Mouse (Mus musculus): ENCODE data around the gene Galnt12. TPM values are rescaled to one million over a fixed set of nuclear protein-coding genes. Genes with fewer than 3 reads are reported as not detected.

Galnt12 gene
- total RNA-seq, 1 experiment from 2014 or later: 13.7 TPM

DNA sequence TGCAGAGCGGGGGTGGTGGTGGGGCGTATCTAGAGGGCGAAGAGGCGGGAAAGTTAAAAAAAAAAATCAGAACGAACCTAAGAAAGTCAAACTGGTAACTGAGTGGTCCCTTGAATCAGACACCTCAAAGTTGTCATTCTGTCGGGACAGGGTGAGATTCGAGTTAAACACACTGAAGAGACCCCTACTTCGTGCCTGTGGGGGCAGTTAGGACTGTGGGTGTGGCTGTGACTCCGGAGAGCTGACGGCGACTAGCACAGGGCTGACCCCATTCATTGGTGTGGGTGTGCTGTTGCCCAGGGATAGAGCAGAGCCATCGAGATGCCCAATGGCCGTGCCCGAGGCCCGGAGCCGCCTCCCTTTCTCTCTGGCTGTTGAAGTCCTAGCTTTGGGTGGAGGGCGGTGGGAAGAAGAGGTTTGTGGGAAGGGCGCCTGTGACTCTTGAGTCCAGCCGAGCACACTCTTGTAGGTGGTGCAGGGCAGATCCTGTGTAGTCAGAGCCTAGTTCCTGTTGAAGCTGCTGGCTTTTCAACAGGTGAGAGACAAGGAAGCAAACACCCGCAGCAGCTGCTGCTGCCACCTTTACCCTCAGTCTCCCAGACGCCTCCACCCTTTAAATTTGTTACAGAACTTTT is 795 bp downstream of the Galnt12 start:
- no peak for ATAC-seq (ENCODE audit: extremely low read depth, insufficient number of reproducible peaks, low FRiP score, poor library complexity, severe bottlenecking)

DNA sequence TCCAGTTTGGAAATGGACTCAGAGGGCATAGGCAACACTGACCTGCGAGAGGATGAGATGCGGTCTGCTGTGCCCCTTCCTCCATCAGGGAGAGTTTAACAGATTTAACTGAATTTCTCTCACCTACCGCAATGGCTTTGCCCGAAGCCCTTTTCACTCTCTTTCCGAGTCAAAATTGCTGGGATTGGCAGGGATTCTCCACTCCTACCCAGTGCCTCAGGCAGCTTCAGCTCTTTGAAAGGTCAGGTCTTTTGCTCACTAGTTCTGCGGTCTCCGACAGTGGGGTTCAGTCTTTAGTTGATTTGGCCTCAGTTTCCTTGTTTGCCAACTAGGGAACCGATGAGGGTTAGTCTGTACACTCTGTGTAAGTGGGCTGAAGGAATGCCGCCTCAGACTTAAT is 1.5 kb downstream of the Galnt12 start:
- ATAC-seq (ENCODE audit: extremely low read depth, insufficient number of reproducible peaks, low FRiP score, poor library complexity, severe bottlenecking): no peak

DNA sequence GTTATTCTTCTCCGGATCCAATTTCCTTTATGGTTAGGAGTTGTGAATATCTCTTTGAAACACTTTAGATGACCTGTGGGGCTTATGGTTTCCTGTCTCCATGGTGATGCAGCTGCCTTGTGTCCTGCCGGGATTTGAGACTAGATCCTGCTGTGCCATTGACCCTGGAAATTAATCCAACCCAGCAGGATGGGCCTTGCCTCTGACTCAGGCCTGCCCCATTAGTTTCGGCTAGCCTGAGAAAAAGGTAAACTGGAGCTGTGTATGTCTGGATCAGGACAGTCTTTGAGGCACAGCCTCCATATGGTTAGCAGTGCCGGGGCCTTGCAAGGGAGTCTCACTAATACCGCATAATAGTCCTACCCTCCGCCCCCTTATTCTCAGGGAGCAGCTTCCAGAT is 1.9 kb downstream of the Galnt12 start:
- no peak for ATAC-seq (ENCODE audit: extremely low read depth, insufficient number of reproducible peaks, low FRiP score, poor library complexity, severe bottlenecking)

DNA sequence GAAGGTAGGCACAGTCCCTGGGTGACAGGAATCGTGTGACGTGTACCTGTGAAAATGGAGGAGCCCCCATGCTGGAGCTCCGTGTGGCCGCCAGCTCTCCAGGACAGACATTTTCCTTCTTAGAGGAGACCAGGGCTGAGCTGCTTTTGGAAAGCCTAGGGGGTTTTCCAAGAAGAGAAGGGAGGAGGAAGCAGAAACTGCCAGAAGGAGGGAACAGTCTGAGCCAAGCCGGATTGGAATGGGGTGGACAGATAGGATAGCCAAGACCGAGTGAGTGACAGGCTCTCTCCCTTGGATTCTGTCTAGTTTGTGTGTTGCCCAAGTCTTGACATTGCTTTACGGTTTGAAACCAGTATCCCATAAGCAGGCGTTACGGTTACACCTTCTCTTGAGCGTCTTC is 11.9 kb downstream of the Galnt12 start:
- no peak for ATAC-seq (ENCODE audit: extremely low read depth, insufficient number of reproducible peaks, low FRiP score, poor library complexity, severe bottlenecking)

DNA sequence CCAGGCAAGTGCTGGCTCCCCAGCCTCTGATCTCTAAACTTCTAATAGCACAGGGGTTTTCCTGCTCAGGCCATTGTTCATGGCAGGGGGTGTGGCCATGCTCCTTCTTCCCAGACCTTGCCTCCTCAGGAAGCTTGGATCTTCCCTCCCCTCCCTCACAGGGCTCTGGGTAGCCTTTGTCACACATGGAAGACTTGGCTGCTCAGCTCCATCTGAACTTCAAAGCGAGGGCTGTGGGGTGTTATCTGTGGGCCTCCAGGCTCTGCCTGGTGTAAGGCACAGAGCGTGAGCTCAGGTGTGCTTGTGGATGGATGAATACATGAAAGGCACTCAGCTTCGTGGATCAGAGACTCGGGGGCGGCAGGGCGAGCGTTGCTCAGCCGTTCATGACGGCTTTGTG is 20.2 kb downstream of the Galnt12 start:
- no peak for ATAC-seq (ENCODE audit: extremely low read depth, insufficient number of reproducible peaks, low FRiP score, poor library complexity, severe bottlenecking)

DNA sequence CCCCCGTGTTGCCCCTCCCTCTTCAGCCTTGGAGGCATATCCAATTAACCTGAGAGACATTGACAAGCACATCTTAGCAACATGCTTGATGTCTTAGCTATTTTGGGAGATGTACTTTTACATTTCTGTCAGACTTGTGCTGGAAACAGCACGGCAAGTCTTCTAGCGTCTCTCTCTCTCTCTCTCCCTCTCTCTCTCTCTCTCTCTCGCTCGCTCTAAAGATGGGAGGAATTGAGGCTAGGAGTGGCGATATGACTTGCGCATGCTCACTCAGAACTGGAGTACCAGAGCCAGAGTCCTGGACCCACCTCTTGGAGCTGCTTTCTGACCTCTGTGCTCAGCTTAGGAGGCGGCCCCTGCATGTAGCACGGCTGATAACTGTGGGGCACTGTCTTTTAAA is 20.9 kb downstream of the Galnt12 start:
- ATAC-seq (ENCODE audit: extremely low read depth, insufficient number of reproducible peaks, low FRiP score, poor library complexity, severe bottlenecking): no peak

DNA sequence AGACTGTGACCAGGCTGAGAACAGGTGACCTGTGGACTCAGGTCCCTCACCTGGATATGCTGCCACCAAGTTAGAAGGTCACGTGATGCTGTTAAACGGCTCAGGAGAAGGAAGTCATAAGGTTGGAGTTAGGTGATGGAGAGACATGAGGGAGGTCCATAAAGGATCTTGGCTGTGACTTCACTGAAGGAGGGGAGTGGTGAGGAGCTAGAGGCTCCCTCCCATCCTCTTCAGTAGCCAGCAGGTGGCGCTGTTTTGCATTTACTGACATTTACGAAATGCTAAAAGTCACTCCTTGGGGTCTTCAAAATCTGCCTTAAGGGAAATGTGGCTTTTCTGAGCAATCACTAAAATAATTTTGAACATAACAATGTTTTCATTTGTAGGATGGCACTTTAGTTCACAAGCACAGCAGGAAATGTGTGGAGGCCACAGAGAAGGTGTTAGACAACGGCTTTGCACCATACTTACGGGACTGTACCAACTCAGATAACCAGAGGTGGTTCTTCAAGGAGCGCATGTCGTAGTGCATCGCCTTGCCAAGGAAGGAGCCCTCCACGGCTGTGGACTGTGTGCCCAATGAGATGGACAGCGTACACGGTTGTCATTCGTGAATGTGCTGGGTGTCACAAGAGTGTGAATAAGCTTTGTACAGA is 30.5 kb downstream of the Galnt12 start:
- no peak for ATAC-seq (ENCODE audit: extremely low read depth, insufficient number of reproducible peaks, low FRiP score, poor library complexity, severe bottlenecking)

DNA sequence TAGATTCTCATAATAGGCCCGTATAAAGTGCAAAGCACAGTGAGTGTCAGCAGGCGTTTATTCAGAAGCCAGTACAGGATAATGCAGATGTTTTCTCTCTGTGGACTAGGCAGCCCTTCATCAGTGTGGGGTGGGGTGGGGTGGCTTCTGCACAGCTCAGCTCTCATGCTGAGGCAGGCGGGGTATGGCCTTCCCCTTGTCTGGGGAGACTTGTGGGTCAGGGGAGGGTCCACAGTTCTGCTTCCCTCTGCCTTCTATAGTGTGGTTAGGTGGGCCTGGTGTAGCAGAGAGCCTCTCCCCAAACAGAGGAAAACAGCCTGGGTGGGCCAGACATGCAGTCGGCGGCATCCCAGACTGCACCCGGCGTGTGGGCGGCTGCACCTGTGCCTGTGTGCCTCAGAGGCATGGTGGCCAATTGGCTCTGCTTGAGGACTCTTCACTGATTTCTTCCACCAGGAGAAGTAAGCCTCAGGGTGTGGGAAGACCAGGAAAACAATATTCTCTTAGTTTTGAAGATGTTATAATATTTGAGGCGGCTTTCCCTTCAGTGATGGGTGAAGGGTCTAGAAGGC is 32.5 kb downstream of the Galnt12 start:
- no peak for ATAC-seq (ENCODE audit: extremely low read depth, insufficient number of reproducible peaks, low FRiP score, poor library complexity, severe bottlenecking)

DNA sequence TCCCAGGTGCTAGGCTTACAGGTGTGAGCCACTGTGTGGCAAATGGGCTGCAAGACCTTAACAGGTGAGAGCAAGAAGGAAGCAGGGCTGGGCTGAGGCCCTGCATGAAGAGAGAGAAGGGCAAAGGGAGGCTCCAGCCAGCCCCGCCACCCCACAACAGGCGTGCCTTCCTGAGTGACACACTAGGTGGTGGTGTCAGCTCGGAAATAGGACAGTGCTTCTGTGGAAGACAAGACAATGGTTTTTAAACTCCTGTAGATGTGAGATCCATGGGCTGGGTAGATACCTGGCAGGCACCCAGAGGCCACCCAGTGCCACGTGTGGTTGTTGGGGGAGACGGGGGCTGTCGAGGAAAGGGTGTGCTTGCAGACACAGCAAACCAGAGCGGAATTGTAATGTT is 36.8 kb downstream of the Galnt12 start:
- ATAC-seq (ENCODE audit: extremely low read depth, insufficient number of reproducible peaks, low FRiP score, poor library complexity, severe bottlenecking): no peak

DNA sequence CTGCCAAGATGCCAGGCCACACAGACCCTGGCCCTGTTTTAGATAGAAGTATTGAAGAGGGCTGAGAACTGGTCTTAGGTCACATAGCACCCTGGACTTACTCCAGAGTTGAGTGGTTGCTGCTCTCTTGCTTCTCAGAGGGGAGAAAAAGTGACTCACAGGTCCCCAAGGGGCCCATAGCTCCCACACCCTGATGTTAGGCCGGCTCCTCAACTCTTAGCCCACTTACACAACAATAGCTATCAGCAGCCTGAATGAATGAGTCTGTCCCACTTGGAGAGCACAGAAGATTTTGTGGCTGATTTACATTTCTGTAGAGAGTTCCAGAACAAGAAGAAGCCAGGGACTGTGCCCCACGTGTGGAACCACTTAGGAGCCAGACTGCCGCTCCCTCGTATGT is 37.9 kb downstream of the Galnt12 start:
- no peak for ATAC-seq (ENCODE audit: extremely low read depth, insufficient number of reproducible peaks, low FRiP score, poor library complexity, severe bottlenecking)

DNA sequence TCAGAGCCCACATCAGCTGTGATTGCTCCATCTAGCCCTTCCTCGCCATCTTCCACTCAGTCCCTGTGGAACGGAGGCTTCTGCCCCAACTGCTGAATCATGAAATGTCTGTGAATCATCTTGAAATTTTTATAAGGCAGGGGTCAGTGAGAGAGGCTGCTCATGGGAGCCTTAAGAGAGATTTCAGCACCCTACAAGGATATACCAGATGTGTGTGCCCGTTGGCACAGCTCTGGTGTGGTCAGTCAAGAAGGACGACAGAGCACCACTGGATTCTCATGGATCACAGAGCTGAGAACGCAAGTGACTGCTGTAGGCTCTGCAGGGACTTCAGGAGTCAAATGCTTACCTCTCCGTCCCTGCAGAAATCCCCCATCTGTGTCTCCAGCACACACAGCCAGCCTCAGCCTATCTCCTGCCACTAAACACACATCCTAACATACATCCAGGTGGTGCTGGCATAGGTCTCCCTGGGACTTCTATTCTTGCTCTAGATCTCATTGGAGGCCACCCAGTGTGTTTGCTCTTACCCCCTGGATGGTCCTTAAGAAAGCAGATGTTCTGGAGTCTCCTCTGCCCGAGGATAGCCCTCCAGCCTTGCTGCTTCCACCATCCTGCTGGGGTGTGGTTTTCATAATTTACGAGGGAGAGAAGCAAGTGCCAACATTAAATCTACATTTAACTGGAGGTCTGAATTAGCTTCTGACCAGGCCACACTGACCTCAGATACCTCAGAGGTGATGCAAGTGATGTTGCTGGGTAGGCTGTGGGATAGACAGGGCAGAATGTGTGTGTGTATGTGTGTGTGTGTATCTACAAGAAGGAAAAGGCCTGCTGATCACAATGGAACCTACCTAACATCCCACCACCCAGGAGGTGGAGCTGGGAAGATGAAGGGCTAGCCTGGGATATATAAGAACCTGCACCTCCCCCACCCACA is 38.7 kb downstream of the Galnt12 start:
- no peak for ATAC-seq (ENCODE audit: extremely low read depth, insufficient number of reproducible peaks, low FRiP score, poor library complexity, severe bottlenecking)

DNA sequence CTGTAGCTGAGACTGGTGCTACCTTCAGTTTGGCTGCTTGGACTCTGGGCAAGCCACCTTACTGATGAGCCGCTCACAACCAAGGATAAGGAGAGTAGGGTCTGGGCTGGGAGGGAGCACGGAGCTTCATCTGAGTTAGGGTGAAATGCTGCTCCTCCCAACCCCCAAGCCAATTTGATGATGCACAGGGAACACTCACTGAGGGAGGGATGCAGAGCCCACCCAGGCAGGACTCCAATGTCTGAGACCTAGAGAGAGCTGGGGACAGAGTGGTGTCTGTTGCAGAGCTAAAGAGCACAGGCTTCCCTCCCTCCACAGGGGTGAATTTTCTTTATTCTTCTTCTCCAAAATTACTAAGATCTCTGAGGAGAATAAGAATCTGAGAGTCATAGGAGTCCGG is 40.2 kb downstream of the Galnt12 start:
- no peak for ATAC-seq (ENCODE audit: extremely low read depth, insufficient number of reproducible peaks, low FRiP score, poor library complexity, severe bottlenecking)

DNA sequence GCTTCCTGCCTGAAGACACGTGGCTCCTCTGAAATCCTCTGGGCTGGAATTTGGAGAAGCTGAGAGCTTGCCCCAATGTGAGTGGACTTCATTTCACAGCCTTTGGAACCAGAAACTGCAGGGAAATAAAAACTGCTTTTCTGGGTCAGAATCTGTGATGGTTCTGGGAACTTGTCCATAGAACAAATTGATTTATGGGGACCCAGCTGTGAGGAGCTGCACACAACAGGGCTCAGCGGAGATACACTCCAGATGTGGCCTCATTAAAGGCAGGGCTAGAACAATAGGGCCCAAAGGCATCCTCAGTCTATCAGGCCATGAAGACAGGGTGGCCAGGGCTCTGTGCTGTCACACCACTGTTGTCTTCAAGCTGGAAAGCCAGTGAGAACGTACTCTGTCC is 40.7 kb downstream of the Galnt12 start:
- no peak for ATAC-seq (ENCODE audit: extremely low read depth, insufficient number of reproducible peaks, low FRiP score, poor library complexity, severe bottlenecking)

DNA sequence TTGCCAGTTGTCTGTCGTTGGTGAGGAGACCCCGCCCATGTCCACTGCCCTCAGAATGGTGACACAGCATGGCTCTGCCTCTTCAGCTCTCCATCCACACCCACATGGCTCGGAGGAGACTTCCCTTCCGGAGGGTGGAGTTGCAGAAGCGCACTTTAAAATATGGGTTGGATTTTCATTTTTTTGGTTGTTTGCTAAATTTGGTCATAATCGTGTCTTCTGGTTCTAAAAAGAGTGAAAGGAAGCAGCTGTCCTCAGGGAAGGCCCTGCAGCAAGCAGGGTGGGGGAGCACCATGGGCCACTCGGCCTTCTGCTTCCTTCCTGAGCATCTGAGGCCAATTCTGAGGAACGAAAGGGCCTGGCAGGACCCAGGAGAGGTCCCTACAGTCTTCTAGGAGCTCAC is 45.0 kb downstream of the Galnt12 start:
- no peak for ATAC-seq (ENCODE audit: extremely low read depth, insufficient number of reproducible peaks, low FRiP score, poor library complexity, severe bottlenecking)

DNA sequence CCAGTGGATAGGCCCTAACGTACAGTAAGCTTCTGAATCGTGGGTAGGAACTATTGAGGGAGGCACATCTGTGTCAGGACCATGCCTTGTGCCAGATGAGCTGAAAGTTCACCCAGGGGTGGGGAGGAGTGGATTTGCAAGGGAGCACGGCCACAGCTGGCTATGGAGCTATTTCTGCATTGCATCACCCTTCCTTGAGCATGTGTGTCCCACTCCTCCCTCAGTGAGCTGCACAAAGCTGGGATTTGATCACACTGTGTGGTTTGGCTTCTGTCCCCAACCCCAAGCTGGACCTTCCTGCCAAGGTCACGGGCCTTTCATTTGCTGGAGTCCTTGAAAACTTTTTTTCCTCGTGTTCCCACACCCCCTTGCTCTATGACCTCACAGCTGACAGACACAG is 45.8 kb downstream of the Galnt12 start:
- no peak for ATAC-seq (ENCODE audit: extremely low read depth, insufficient number of reproducible peaks, low FRiP score, poor library complexity, severe bottlenecking)

DNA sequence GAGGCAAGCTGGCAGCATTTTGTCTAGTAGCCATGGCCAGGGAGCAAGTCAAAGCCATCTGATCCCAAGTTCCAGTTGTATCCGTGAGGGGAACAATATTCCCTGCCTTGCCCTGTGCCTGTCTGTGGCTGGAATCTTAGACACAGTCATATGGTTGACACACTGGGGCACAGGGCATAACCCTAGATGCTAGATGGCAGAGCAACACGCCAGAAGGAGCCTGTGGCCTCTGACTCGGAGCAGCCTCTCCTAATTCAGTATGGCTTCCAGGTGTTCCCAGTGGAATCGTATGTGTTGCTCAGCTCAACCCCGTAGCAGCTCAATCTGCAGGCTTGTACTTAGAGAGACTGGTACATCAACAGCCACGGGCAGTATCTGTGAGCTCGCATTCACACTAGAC is 46.7 kb downstream of the Galnt12 start:
- ATAC-seq (ENCODE audit: extremely low read depth, insufficient number of reproducible peaks, low FRiP score, poor library complexity, severe bottlenecking): no peak

DNA sequence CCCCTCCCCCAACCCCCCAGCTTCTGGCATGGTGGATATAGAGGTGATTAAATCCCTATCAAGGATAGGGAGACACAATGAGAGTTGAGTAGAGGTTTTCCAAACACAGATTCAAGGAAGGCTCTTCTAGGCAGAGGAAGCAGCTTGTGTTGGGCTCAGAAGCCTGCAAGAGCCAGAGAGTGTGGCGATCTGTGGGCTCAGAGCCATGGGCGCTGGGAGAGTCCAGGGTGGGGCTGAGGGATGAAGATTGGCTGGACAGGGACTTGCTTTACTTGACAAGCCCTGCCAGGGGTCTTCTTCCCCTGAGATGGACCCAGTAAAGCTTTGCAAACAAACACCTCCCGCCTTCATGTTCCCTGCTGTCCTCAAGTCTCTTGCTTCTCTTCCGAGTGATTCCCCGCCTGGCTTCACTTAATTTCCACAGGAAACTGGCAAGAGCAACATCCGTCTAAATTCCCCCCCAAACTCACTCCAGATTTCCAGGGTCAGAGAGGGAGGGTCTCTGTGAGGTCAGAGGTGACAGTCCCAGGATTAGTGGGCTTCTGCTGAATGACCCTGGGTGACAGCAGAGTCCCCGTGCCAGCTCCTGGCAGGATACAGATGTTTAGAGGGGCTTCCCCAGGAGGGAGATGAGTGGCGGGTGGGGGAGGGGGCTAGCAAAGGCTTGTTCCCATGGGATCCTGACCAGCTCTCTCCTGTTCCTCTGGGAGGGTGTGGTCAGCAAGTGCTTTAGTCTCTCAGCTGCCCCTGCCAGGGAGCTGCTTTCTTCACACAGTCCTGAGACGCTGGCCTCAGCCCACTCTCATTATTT is 47.5 kb downstream of the Galnt12 start:
- ATAC-seq (ENCODE audit: extremely low read depth, insufficient number of reproducible peaks, low FRiP score, poor library complexity, severe bottlenecking): no peak

DNA sequence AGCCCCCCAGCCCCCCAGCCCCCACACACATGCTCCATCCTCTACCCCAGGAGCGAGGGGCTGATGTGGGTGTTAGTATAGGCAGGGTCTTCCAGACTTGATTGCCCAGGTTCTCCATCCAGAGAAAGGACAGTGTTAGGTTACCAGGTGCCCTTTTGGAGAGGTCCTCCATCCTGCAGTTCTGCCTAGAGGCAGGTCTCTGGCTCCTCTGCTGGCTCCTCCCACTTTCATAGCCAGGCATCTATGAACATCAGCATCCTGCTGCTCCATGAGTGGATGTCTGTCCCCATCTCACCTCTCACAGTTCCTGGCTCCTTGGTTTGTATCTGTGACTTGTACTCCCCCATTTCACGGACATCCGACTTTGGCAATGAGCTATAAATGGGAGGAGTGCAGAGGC is 48.6 kb downstream of the Galnt12 start:
- ATAC-seq (ENCODE audit: extremely low read depth, insufficient number of reproducible peaks, low FRiP score, poor library complexity, severe bottlenecking): no peak
